ENCODE assay signal across 17 mouse cellular contexts in the genomic region with DNA sequence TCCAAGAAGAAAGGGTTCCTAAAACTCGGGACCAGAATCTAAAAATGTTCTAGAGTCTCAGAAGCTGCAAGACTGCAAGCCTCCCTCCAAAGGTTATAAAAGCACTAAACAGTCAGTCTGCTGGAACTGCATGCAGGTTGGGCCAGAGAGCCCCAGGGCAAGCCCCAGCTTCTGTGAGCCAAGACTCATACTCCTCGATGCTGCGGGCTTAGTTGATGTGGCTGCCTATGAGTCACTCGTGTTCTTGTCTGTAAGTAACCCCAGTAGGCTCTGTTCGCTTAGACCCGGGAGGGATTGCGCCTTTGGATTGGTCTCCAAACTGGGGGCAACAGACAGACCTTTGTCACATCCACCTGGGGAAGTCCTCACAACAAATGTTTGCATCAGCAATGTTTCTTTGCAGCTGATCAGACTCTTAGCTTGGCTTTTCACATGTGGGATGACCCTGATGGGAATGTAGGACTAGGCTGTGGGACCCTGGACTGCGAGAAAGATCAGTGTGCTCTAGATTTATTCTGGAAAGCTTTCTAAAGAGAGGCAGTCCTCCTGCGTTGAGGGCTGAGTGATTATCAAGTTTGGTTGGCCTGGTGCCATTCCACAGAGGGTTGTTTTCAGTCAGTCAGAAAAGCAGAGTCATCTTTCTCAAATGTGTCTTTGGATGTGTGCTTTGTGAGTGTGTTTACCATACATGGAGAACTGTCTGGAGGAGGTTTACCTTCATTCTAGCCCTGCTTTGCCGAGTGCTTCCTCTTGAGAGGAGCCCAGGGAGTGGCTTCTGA. TPM values are rescaled to one million over a fixed set of nuclear protein-coding genes. Genes with fewer than 3 reads are reported as not detected.
DNase-seq lines count a peak whose midpoint lies in the region; ATAC-seq lines count a peak whose summit lies in the region.
"Had no signal": no experiment of that assay in that cellular context is flagged by ENCODE, and none has a peak within 500 bp of the region (broad histone marks: within the 10 kb centered on the region; RNA-seq: fewer than 3 reads in every experiment).

No protein-coding gene starts in this region.

- H3K9me3 ChIP-seq in intestine, embryonic 16.5 days (ENCODE audit: control insufficient read depth, low read length): no peaks in the 10 kb centered on the region
- H3K9me3 ChIP-seq: embryonic facial prominence, embryonic 10.5 days; midbrain, embryonic 10.5 days had no signal

- H3K4me3 ChIP-seq in intestine, embryonic 16.5 days (ENCODE audit: low read length): no peak overlapping the region
- H3K4me3 ChIP-seq: embryonic facial prominence, embryonic 10.5 days; heart, embryonic 13.5 days; limb, embryonic 13.5 days; midbrain, embryonic 10.5 days had no signal

- no peaks in the 10 kb centered on the region for H3K4me1 ChIP-seq in intestine, embryonic 16.5 days (ENCODE audit: control insufficient read depth, insufficient read depth, low read length)
- H3K4me1 ChIP-seq: embryonic facial prominence, embryonic 10.5 days; heart, embryonic 13.5 days; limb, embryonic 13.5 days; midbrain, embryonic 10.5 days had no signal

- H3K36me3 ChIP-seq in intestine, embryonic 16.5 days (ENCODE audit: control insufficient read depth, insufficient read depth, low read length): no peaks in the 10 kb centered on the region
- H3K36me3 ChIP-seq: embryonic facial prominence, embryonic 10.5 days; heart, embryonic 13.5 days; limb, embryonic 13.5 days; midbrain, embryonic 10.5 days had no signal

- DNase-seq in heart, postnatal 4 days: peak; percentile 16
- DNase-seq in heart, adult 9 months (ENCODE audit: low spot score in 2 of 2): no peak
- DNase-seq in urinary bladder, adult 18-20 months (ENCODE audit: low spot score in 2 of 2): peak; percentile 6 to 9
- no peak for DNase-seq in urinary bladder, adult 2 months (ENCODE audit: low spot score)
- DNase-seq in adipocyte (ENCODE audit: low spot score): peak; percentile 76
- peak; percentile 3 to 18 for DNase-seq in urinary bladder, postnatal 36 days (ENCODE audit: low spot score in 2 of 2)
- no peak for DNase-seq in adrenal gland, postnatal 14 days
- DNase-seq: cerebellum, adult 9-10 months; layer of hippocampus, postnatal 36 days; lung, adult 2 months; right cerebral cortex, postnatal 4 days had no signal

- H3K27ac ChIP-seq in intestine, embryonic 16.5 days (ENCODE audit: low read length): no peak overlapping the region
- H3K27ac ChIP-seq: embryonic facial prominence, embryonic 10.5 days; heart, embryonic 13.5 days; kidney, postnatal 0 days; limb, embryonic 13.5 days; midbrain, embryonic 10.5 days had no signal

- ATAC-seq in intestine, embryonic 16.5 days: no peak

- H3K9ac ChIP-seq in intestine, embryonic 16.5 days (ENCODE audit: low read depth, low read length): no peak overlapping the region
- H3K9ac ChIP-seq: heart, embryonic 13.5 days; limb, embryonic 13.5 days had no signal

- H3K27me3 ChIP-seq in intestine, embryonic 16.5 days (replicated peaks; ENCODE audit: control insufficient read depth, insufficient read depth, low read length): no peaks in the 10 kb centered on the region
- H3K27me3 ChIP-seq: heart, embryonic 13.5 days; limb, embryonic 13.5 days had no signal

- H3K4me2 ChIP-seq in intestine, embryonic 16.5 days (ENCODE audit: low read depth, low read length): no peak overlapping the region
- H3K4me2 ChIP-seq: heart, embryonic 13.5 days; limb, embryonic 13.5 days had no signal

- WGBS in intestine, embryonic 16.5 days: 74% methylated on average over 10 of the region's 10 CpGs

RNA-seq across cellular contexts. Expression of a gene that starts 54.5 kb away (rescaled TPM):
- total RNA-seq in heart, postnatal 4 days (2021): 1 to 10 TPM; 1.7 to 1.8 TPM
- polyA plus RNA-seq in urinary bladder, adult 2 months (2012; rRNA removed): 2.3 and 3.0 TPM in 2 replicates
- 4.9 and 8.0 TPM in 2 replicates for total RNA-seq in adrenal gland, postnatal 14 days (2021)
- 1.7 and 3.8 TPM in 2 replicates for polyA plus RNA-seq in intestine, embryonic 16.5 days (2015; fragmentation: Nextera tagmentation; extraction: Ambion mirVana)

Comparison
In these comparisons a context has a peak if more than half of its experiments do, and no peak if none do; other contexts are left out.
1. DNase-seq: peak in heart, postnatal 4 days (single experiment), urinary bladder, adult 18-20 months (2 of 2), adipocyte (single experiment) and urinary bladder, postnatal 36 days (2 of 2); none in heart, adult 9 months (0 of 2), urinary bladder, adult 2 months (single experiment) and adrenal gland, postnatal 14 days (single experiment).